Mouse (Mus musculus) embryonic facial prominence, embryonic 10.5 days (tissue): ENCODE measurements around the gene Hist1h3i. TPM values are rescaled to one million over a fixed set of nuclear protein-coding genes. Genes with fewer than 3 reads are reported as not detected.
A peak's percentile ranks its signal among the peaks of the same experiment; 100 is the strongest.
"Not testable (repeated sequence)": the region's sequence is repeated elsewhere in the genome, so short reads cannot be mapped to it uniquely, and the experiment has no call there.

Experiments
- DNase-seq: peaks from one replicate; pipeline ENCODE4 v3.0.0-alpha.2; 2017; ENCODE audit warnings: low spot score
- H3K27ac ChIP-seq: fragments of 300-500 bp; sonication (generic); replicated peaks from 2 replicates; pipeline ENCODE4 v1.5.1; 2016; ENCODE audit warnings: mild to moderate bottlenecking
- H3K27me3 ChIP-seq: fragments of 300-500 bp; sonication (generic); replicated peaks from 2 replicates; pipeline ENCODE4 v1.6.1; 2016; ENCODE audit warnings: low read depth, mild to moderate bottlenecking; ENCODE audit not compliant: poor library complexity, severe bottlenecking
- H3K36me3 ChIP-seq: fragments of 300-500 bp; sonication (generic); replicated peaks from 2 replicates; pipeline ENCODE4 v1.6.1; 2016; ENCODE audit warnings: mild to moderate bottlenecking, moderate library complexity
- H3K4me1 ChIP-seq: fragments of 300-500 bp; sonication (generic); 2 replicates; pipeline ENCODE4 v1.6.1; 2016
- H3K4me3 ChIP-seq: fragments of 300-500 bp; sonication (generic); 2 replicates; pipeline ENCODE4 v1.5.1; 2016; ENCODE audit warnings: mild to moderate bottlenecking, moderate library complexity
- H3K9me3 ChIP-seq: fragments of 300-500 bp; sonication (generic); 2 replicates; pipeline ENCODE4 v1.6.1; 2016; ENCODE audit warnings: mild to moderate bottlenecking
- WGBS: fragments of 180-500 bp; shearing (Covaris S2); methylation state at CpG from one replicate; pipeline ENCODE4 v1.1.7; 2016; 5-methylcytosine and 5-hydroxymethylcytosine counted together
- microRNA-seq: library from miRNA; unstranded; fragments of <30 nt; microRNA quantifications from one replicate; pipeline ENCODE4, GENCODE M21; 2017
- polyA plus RNA-seq: library from polyadenylated mRNA; unstranded; fragments of >200 nt; fragmentation: Nextera tagmentation; extraction: Ambion mirVana; gene quantifications from 2 replicates; pipeline ENCODE4 v1.2.1, GENCODE M21; 2016

Gene Hist1h3i
- polyA plus RNA-seq, 1 experiment from 2014 or later = 103 TPM

GRCm38 (mm10) chr13:21749387-21750158 is 33.6 kb downstream of the Hist1h3i start:
- H3K9me3 ChIP-seq = no peaks in the 10 kb centered on the region
- H3K4me3 ChIP-seq = peak overlapping the region; percentile 65
- DNase-seq = peak; percentile 63
- no peaks in the 10 kb centered on the region for H3K36me3 ChIP-seq
- 7% methylated on average over 5 of the region's 5 CpGs for WGBS
- peaks cover 38% of the 10 kb centered on the region for H3K4me1 ChIP-seq
- no peaks in the 10 kb centered on the region for H3K27me3 ChIP-seq
- peak overlapping the region; percentile 94 for H3K27ac ChIP-seq

- 92% methylated on average over 1 of the region's 1 CpGs for WGBS
Observed at GRCm38 (mm10) chr13:21745006-21745405, 38.2 kb downstream of the Hist1h3i start.

GRCm38 (mm10) chr13:21734906-21735767 is 48.0 kb downstream of the Hist1h3i start, which contains the start of gene Hist1h4j:
Hist1h4j (plus strand) TSS chr13:21735064.
- Histone ChIP-seq H3K4me1 (peaks cover 19% of the 10 kb centered on the region), H3K27ac (peak within 1 kb of the TSS; percentile 99), H3K4me3 (peak within 1 kb of the TSS; percentile 63)
- peak; percentile 95 for DNase-seq
- H3K36me3 ChIP-seq, H3K27me3 ChIP-seq, H3K9me3 ChIP-seq: not testable (repeated sequence)
- WGBS = under 1% methylated on average over 49 of the region's 56 CpGs

More at GRCm38 (mm10) chr13:21745006-21745405, 38.2 kb downstream of the Hist1h3i start:
- Histone ChIP-seq H3K27ac (no peak overlapping the region), H3K36me3 (no peaks in the 10 kb centered on the region), H3K9me3 (no peaks in the 10 kb centered on the region), H3K4me1 (peaks cover 16% of the 10 kb centered on the region; the same call in 1 of the 2 replicates), H3K27me3 (no peaks in the 10 kb centered on the region), H3K4me3 (no peak overlapping the region)
- no peak for DNase-seq

GRCm38 (mm10) chr13:21734010-21734905 is 48.9 kb downstream of the Hist1h3i start:
- Histone ChIP-seq H3K27me3 (no peaks in the 10 kb centered on the region), H3K4me3 (peak overlapping the region; percentile 63), H3K27ac (peak overlapping the region; percentile 99), H3K36me3 (no peaks in the 10 kb centered on the region), H3K4me1 (peaks cover 19% of the 10 kb centered on the region), H3K9me3 (no peaks in the 10 kb centered on the region)
- peak; percentile 84 for DNase-seq
- under 1% methylated on average over 21 of the region's 21 CpGs for WGBS

GRCm38 (mm10) chr13:21733466-21733865 is 49.7 kb downstream of the Hist1h3i start:
- peak; percentile 58 for DNase-seq
- 66% methylated on average over 5 of the region's 5 CpGs for WGBS
- H3K27me3 ChIP-seq = no peaks in the 10 kb centered on the region
- no peaks in the 10 kb centered on the region for H3K36me3 ChIP-seq
- peak overlapping the region; percentile 63 for H3K4me3 ChIP-seq
- no peaks in the 10 kb centered on the region for H3K9me3 ChIP-seq
- peak overlapping the region; percentile 99 for H3K27ac ChIP-seq
- peaks cover 19% of the 10 kb centered on the region for H3K4me1 ChIP-seq

Small RNA genes lying within 50 kb of the gene (microRNA-seq; reads per million reads assigned to microRNA genes)
- gene Gm19658 (not detected), gene Gm44346 (not detected), gene Gm44454 (1.5 reads per million), gene Gm44466 (not detected)

Other genes starting within 250 kb of the Hist1h3i start
- 0.11 and 0.21 TPM in 2 replicates for gene Olfr1366, start 240.6 kb downstream of the Hist1h3i start, polyA plus RNA-seq
- not detected in 2 replicates for gene Olfr1535, start 223.5 kb downstream of the Hist1h3i start, polyA plus RNA-seq
- gene Olfr1364, start 201.6 kb downstream of the Hist1h3i start, polyA plus RNA-seq = not detected in 2 replicates
- not detected in 2 replicates for gene Olfr1362, start 169.3 kb downstream of the Hist1h3i start, polyA plus RNA-seq
- not detected in 2 replicates for gene Olfr11, start 140.9 kb downstream of the Hist1h3i start, polyA plus RNA-seq
- not detected in 2 replicates for gene Olfr1361, start 120.0 kb downstream of the Hist1h3i start, polyA plus RNA-seq
- gene Olfr1360, start 106.0 kb downstream of the Hist1h3i start, polyA plus RNA-seq = not detected in 2 replicates
- not detected in 2 replicates for gene Olfr1359, start 85.3 kb downstream of the Hist1h3i start, polyA plus RNA-seq
- 1.6 and 3.1 TPM in 2 replicates for gene Hist1h2bl, start 67.2 kb downstream of the Hist1h3i start, polyA plus RNA-seq
- 30.5 and 32.2 TPM in 2 replicates for gene Hist1h2ai, start 66.9 kb downstream of the Hist1h3i start, polyA plus RNA-seq
- gene Hist1h3h, start 65.7 kb downstream of the Hist1h3i start, polyA plus RNA-seq = 10.7 and 12.8 TPM in 2 replicates
- 5.7 and 6.0 TPM in 2 replicates for gene Hist1h2bm, start 61.3 kb downstream of the Hist1h3i start, polyA plus RNA-seq
- 0.93 and 1.3 TPM in 2 replicates for gene Hist1h4j, start 48.3 kb downstream of the Hist1h3i start, polyA plus RNA-seq
- gene Hist1h4k, start 32.9 kb downstream of the Hist1h3i start, polyA plus RNA-seq = 3.9 and 7.1 TPM in 2 replicates
- gene Hist1h2ak, start 29.5 kb downstream of the Hist1h3i start, polyA plus RNA-seq = 18.6 and 21.7 TPM in 2 replicates
- gene Hist1h2bn, start 29.2 kb downstream of the Hist1h3i start, polyA plus RNA-seq = 3.6 and 4.0 TPM in 2 replicates
- 34.8 and 36.2 TPM in 2 replicates for gene Hist1h1b, start 2.7 kb downstream of the Hist1h3i start, polyA plus RNA-seq
- 10.9 and 18.0 TPM in 2 replicates for gene Hist1h2an, start 3.8 kb upstream of the Hist1h3i start, polyA plus RNA-seq
- 3.1 and 3.2 TPM in 2 replicates for gene Hist1h2bp, start 4.1 kb upstream of the Hist1h3i start, polyA plus RNA-seq
- gene Hist1h2bq, start 26.8 kb upstream of the Hist1h3i start, polyA plus RNA-seq = 21.7 and 23.9 TPM in 2 replicates
- not detected in 2 replicates for gene Hist1h2ao, start 27.1 kb upstream of the Hist1h3i start, polyA plus RNA-seq
- gene Hist1h4m, start 28.4 kb upstream of the Hist1h3i start, polyA plus RNA-seq = not detected in 2 replicates
- 9.3 and 10.5 TPM in 2 replicates for gene Hist1h4n, start 48.8 kb upstream of the Hist1h3i start, polyA plus RNA-seq
- gene Hist1h2ap, start 50.1 kb upstream of the Hist1h3i start, polyA plus RNA-seq = 6,093 and 6,114 TPM in 2 replicates
- gene Hist1h2br, start 50.4 kb upstream of the Hist1h3i start, polyA plus RNA-seq = 21.7 and 24.2 TPM in 2 replicates
- gene Zfp184, start 161.7 kb upstream of the Hist1h3i start, polyA plus RNA-seq = 23.1 and 24.9 TPM in 2 replicates
- gene Pom121l2, start 197.8 kb upstream of the Hist1h3i start, polyA plus RNA-seq = 0.06 TPM in 1 of 2 replicates, not detected in the other
- gene Prss16, start 226.4 kb upstream of the Hist1h3i start, polyA plus RNA-seq = 0.13 and 0.54 TPM in 2 replicates